Mouse (Mus musculus) c-Kit-positive CD71-positive TER-119-negative erythroid progenitor cells, embryonic 14.5 days (primary cell): Measurements from ENCODE around the gene Prkcb.

ENCODE experiments used
- DNase-seq: peaks from one replicate; pipeline ENCODE4 v3.0.0-alpha.2; 2013; ENCODE audit warnings: low read depth

The Prkcb gene

DNA sequence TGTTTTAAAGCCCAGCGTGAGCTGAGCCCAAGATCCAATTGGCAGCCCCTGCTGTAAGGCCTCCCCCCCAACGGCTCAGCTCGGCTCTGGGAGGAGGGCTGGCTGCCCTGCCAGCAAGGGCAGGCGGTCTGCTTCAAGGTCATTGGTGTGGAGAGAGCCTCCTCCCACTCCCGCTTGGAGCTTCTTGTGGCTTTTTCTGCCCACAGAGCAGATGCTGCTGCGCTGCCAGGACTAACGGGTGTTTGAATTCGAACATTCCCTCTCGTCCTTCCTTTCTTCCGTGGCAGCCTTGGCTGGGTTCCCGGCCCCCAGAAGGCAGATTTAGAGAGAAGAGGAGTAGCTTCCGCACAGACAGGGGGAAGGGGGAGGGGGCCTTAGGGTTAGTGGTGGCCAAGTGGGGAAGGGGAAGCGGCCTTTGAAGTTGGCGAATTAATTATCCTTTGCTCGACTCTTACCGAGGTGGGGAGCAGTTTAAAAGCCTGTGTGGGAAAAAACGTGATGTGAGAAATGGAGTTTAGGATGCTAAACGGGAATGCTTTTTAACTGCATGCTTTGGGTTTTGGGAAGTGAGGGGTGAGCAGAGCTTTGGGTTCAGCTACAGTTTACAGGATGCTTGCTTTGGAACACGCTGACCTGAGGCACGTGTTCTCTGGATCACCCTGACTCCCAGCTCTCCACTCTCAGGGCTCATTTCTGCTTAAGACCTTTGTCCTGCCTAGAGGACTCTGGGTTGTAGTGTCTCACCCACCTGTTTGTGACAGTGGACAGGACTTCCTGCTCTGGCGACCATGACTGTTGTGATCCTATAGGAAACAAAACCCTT lies 116.2 kb downstream of the Prkcb start:
- no peak for DNase-seq

DNA sequence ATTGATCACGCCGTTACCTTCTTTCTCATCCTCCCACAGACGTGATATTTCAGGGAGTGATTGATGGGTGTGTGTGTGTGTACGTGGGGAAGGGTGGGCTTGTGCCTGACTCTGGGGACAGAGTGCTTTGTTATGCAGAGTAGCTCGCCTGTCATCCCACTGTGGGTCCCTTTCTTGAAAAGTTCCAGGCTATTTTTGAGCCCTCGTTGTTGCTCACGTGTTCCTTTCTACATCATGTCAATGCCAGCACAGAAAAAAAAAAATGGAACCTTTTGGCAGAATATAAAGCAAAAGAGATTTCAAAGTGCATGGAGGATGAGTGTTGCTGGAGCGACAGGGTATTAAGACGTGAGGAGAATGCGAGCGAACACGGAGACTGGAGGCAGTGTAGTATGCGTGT lies 118.1 kb downstream of the Prkcb start:
- DNase-seq = no peak

DNA sequence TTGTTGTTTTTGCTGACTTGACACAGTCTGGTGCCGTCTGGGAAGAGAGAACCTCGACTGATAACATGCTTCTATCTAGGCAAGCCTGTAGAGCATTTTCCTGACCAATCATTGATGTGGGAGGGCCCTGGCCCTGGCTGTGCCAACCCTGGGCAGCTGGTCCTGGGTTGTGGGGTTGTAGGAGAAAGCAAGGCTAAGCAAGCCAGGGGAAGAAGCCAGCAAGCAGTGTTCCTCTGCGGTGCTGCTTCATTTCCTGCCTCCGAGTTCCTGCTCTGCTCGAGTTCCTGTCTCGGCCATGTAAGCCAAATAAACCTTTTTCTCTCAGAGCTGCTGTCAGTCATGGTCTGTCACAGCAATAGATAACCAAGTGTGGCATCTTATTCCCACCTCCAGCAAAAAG lies 121.4 kb downstream of the Prkcb start:
- no peak for DNase-seq

DNA sequence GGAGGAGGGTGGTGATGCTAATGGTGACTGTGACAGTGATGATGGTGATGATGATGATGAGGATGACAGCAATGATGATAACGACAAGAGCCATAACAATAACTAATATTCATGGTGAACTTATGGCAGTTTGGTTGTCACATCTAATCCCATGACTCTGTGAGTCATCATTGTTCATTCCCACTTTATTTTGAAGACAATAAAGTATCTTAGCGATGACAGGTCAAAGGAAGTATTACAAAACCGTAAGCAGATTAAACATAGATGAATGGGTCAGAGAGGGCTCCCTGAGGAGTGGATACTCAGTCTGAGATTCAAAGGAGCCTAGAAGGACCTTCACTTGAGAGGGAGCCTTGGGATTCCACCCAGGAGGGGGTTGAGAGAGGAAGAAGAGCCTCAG lies 122.3 kb downstream of the Prkcb start:
- no peak for DNase-seq

DNA sequence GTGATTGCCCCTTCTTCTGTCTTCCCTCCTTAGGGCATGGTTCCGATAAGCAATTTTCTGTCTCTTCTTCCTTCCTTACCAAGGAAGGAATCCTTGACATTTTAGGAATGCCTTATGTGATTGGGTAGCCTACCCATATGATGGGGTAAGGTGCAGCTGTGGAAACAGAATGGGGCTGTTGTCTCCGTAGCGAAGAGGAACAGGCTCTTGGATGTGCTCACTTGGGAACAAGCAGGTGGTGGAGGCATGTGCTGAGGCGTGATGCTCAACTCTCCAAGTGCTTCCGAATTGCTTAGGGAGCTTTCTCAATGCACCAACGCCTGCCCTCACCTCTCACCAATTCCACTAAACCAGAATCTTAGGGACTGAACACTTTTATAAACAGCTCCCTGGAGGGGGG lies 124.7 kb downstream of the Prkcb start:
- no peak for DNase-seq

DNA sequence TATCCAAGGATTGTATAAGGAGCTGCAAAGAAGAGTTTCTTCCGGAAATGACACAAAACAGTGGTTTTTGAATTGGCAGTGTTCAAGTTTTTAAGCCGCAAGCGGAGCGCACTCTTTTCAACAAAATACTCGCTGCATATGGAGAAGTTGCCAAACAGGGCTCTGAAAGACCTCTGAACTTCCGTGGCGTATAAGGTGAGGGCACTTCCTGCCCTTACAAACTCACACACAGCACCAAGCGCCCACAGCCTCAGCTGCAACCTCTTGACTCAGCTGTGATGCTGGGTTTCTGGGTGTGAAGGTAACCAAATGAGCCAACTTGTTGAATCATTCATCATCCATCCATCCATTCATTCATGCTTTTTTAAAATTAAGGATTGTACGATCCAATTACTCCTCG lies 125.6 kb downstream of the Prkcb start:
- no peak for DNase-seq

DNA sequence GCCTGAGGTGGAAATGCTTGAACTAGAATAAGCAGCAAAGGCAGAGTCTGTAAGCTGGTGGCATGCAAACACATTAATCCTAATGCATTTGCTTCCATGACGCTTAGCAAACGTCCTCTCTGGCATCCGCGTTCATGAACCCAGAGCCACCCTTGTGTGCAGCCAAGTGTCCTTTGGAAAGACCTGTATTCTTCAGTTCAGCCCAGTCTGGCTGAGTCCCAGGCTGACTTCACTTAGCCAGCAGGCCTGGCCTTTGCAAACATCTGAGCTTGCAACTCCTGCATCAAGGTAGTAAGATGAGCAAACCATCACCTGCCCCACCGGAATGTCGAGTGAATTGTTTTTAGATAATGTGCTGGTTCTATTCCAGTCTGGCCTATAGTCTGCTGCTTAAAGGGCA lies 126.1 kb downstream of the Prkcb start:
- no peak for DNase-seq

DNA sequence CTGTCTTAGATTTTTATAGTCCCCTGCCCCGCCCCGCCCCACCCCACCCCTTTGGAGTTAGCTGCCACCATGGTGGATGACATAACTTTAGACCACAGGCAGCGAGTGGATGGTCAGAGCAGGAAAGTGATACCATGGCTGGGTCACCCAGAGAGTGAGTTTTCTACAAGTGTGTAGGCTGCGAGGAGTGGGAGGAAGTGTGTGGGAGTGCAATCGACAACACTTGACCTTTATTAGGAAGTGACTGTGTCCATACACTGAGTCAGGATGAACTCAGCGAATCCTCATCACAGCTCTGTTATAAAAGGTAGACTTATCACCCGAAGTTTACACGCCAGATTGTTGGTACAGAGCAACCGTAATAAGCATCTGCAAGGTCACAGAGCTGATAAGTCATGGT lies 126.8 kb downstream of the Prkcb start:
- DNase-seq = no peak

DNA sequence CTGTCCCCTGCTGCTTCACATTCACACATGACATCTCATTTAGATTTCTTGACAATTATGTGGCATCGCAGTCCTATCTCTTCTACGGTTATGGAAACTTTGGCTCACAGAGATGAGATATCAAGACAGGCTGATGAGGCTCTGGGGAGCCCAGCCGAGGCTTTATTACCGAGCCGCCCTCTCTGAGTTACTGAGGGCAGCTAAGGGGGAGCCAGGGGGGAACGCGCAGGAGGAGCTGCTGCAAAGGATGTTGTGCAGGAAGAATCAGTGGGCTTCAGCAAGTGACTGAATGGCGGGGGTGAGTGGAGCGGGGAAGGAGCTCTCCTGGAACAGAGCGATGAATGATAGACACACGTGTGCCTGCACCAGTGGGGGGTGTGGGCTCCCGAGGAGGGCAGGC lies 127.4 kb downstream of the Prkcb start:
- DNase-seq = no peak

DNA sequence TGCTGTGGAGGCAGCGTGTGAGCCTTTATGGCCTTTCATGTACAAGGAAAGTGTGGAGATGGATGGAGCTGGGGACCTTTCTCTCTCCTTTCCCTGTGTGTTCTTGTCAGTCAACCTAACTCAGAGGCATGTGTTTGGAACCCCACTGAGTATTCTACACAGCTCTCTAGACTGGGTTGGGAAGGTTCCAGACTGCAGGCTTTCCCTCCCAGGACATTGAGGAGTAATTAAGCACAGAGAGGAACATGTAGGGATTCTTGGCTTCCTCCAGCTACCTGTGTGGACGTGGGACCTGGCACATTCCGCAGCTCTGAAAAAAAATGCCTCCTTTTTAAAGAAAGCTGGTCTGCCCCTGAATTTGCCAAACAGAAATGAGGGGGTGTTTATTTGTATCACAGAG lies 130.0 kb downstream of the Prkcb start:
- DNase-seq = no peak

DNA sequence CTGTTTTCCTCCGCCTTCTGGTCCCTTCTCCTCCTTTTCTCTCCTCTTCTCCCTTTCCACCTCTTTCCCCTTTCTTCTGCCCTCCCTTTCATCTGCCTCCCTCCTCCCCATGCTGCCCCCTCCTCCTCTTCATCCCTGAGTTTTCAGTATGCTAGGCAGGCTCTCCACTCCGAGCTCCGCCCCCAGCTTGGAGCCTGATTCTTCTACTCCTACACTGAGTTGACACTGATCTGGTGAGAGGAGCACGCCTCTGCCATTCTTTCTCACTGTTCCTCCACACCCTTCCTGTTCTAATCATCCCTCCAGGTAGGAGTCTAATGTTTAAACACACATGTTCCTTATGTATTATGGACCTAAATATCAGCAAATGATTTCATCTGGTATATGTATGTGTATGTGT lies 135.3 kb downstream of the Prkcb start:
- no peak for DNase-seq

DNA sequence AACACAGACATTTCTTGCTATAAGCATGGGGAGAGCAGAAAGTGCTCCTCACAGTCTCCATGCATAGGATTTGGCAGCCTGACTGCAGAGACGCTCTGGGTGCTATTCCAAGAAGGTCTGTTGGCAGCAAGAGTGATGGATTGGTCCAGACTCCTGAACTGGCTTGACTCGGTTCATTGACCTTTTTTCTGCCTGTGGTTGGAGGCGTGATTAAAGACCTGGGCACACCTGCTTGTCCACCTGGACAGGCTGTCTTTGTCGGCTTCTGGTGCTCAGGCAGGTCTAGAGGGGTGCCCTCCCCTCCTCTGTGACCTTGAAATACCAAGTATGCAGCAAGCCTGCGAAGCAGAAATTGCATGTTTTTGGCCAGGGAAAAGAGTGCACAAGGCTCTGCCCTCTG lies 140.6 kb downstream of the Prkcb start:
- no peak for DNase-seq

DNA sequence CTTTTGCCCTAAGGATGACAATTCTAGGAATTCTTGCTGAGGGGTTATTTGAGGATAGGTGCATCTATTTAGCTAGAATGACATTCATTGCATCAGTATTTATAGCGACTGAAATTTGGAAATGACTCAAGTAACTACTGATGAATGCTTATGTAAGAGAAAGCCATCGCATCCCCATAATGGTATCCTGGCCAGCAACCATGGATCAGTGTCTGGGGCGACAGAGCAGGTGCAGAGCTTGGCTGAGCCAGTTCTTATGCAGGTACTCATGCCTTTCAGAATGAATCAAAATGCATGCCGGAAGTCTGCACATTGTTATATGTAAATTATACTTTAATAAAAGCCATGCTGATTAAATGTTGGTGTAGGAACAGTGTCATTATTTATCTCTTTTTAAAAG lies 143.8 kb downstream of the Prkcb start:
- no peak for DNase-seq

DNA sequence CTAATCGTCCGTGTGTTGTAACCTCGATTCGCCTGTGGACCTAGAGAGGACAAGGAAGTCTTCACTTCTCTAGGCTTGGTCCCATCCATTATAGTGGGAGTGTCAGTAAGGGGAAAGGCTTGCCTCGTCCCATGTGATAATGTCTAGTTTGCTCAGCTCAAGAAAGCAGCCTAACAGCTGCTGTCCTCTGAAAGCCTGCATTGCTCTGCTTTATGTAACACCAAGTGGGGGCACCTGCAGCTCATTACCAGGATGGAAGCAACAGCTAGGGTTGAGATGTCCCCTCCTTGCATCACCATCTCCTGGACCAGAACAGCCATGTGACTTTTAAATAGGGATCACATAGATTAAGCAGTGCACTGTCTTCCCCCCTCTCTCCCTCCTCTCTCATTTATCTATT lies 144.8 kb downstream of the Prkcb start:
- no peak for DNase-seq

DNA sequence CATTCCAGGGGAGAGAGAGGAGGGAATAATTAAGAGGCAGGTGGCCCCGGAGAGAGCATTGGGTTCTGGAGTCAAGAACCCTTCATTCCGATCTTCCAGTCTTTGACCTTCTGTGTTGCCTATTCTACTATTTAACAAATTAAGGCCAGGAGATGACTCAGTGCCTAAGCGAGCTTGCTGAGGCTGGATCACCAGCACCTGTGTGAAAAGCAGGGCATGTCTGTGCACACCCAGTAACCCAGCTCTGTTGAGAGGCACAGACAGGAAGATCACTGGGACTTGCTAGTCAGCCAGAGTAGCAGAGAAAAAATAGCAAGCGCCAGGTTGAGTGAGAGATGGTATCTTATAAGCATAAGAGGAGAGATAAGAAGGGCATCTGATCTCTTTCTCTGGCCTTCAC lies 146.4 kb downstream of the Prkcb start:
- DNase-seq = no peak

DNA sequence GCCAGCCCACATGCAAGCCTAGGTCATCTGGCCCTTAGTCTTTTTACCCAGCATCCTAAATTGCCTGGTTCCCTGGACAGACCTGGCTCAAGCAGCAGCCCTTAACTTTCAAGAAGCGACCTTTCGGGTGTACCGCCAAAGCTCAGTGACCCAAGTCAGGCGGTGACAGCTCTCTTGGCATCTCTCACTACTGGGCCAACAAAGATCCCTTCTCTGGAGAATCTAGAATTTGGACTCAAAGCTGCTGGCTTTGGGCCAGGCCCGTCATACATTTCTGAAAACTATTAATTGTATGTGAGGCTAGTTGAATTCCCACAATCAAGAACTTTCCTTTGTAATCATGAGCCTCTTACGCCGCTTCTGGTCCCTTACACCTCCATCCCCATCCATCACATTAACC lies 147.0 kb downstream of the Prkcb start:
- no peak for DNase-seq

DNA sequence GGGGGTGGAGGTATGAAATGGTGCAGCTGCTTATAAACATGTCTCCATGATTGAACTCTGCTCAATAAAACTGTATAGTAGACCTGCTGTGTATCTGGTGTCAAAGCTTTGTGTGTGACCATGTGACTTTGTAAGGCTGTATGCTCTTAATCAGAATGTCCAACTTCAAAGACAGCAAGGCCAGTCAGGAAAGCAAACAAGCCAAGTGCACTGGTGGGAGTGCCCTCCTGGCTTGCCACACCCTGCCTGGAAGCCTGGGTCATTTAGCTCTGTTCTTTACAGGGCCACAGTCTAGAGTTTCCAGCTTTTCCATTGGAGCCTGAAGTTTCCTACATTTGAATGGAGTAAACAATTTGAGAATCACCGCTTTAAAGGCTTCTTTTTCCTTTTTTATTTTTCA lies 148.8 kb downstream of the Prkcb start:
- DNase-seq = no peak

DNA sequence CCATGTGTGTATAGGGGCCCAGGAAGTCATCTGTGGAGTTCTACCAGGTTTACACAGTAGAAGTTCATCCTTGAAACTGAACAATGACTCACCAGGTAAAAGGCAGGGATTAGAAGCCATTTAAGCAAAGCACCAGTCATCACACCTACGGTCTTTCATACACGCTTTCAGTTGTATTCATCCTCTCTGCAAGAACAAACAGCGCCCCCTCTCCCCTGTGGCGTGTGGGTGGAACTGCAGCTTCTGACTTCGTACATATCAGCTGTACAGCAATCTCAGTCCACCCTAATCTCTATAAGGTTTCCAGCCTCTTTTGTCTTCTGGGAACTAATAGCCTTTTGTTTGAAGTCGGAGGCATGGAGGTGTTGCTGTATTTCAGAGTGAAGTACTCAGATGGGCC lies 156.5 kb downstream of the Prkcb start:
- DNase-seq = peak; percentile 29

DNA sequence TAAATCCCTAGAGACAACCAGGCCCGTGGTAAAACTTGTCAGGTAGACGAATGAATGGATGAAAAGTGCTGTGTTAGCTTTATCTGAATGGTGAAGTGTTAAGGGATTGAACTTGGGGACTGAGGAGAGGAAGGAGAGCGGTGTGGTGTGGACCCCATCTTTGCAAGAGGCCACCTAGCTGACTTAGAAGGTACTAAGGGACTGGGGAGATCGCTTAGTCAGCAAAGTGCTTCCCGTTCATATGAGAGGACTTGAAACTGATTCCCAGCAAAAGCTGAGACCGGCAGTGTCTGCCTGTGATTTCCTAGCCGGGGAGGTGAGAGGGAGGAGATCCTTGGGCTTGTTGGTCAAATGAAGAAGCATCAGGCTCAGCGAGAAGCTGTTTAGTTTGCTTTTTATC lies 164.1 kb downstream of the Prkcb start:
- no peak for DNase-seq

DNA sequence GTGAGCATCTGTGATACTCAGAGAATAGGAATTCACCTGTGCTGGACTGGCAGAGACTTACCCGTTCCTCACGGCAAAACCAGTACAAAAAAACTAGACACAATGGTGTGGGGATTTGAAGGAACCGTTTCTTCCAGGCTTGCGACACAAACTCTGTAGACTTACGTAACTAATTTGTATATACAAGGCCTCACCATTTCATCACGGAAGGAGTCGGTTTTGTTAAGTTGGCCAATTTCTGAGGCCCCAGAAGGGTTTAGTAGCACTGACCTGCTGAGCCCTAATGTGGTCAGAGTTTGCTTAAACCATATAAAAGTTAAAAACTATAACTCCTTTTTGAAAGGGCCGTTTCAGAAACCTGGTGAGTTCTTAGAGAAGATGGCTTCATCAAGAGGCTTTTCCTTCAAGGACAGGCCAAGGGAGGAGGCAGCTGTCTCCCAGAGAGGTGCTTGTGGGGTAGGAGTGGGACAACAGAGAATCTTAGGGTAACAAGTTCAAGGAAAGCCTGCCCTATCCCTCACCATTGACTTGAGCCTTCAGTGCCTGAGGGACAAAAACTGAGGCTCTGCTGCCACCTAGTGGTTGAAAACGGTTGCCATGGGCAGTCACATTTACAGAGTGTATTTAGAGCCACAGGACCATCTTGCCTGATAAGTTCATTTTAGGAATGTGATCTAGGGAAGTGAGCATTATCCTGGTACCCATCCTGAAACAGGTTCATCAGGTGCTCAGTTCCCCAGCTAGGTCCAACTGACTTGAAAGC lies 170.8 kb downstream of the Prkcb start:
- DNase-seq = peak; percentile 52

DNA sequence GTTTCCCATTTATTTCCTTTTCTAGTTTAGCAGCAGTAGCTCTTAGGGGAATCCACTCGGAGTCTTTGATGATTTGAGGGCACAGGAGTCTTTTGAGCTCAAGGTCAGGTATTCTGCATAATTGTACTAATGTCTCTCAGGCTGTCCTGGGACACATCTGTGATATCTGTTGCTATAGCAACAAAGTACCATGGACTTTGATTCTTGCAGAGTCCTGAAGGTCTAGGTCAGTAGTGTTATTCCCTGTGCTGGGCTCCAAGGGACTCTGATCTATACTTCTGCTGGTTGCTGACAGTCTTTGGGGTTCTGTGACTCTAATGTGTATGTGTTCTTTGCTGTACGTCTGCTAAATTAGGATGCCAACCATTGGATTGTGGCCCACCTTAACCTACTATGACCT lies 171.5 kb downstream of the Prkcb start:
- no peak for DNase-seq

DNA sequence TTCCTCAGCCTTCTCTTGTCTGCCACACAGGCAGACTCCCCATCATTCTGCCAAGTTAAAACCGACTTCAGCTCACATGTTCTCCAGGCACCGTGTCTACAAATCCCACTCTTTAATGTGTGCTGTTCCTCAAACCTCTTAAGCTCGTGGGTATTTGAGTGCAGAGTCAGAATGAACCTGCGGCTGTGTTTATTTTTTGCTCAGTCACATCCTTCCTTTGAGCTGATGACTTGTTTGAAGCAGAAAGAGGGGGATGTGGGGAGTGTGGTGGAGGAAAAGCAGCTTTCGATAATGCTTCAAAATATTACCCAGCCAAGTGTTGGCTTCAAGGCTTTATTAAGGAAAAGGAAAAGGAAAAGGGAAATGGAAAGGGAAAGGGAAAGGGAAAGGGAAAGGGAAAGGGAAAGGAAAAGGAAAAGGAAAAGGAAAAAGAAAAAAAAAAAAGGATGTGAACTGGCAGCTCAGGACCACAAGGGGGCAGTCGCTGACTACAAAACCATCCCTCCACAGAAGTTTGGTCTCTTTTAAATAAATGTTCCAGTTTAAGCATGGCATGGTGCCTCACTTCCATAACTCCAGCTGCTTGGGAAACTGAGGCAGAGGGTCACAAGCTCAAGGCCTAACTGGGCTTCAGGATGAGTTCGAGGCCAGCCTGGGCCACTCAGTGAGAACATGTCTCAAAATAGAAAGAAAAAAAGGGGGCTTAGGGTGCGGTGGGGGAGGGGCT lies 177.4 kb downstream of the Prkcb start:
- no peak for DNase-seq

DNA sequence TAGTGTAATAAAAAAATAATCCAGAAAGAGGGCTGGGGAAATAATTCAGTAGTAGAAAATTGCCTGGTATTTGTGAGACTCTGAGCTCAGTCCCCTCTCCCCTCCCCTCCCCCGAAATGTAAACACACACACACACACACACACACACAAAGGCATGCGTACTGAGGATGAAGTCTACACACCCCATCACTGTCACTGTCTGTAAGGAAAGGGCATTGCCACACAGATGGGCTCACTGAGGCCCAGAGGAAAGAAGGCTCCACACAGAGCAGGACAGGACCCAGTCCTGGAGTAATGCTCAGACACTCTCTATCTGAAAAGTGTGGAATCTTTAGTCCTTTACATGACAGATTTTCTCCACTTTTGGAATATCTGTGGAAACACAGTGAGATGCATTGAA lies 178.2 kb downstream of the Prkcb start:
- no peak for DNase-seq
